Mouse (Mus musculus): ENCODE results near the gene Trak1.

- TF ChIP-seq HCFC1 (IDR thresholded peaks at IDR 0.05; ENCODE audit: borderline replicate concordance, insufficient read depth, low read length) = no peak
- TF ChIP-seq MAFK (IDR thresholded peaks at IDR 0.05; ENCODE audit: insufficient read depth, low read depth, low read length) = no peak
- TF ChIP-seq CHD2 (IDR thresholded peaks at IDR 0.05; ENCODE audit: low read depth, low read length) = no peak
- TF ChIP-seq ZNF384 (IDR thresholded peaks at IDR 0.05; ENCODE audit: low read depth, low read length) = no peak
These were observed 54.2 kb downstream of the Trak1 start for GRCm38 (mm10) chr9:121351388-121352078.

Data from ES-E14 (cell line).